Mouse (Mus musculus) embryo, embryonic 10.5 days (tissue): ENCODE measurements around the gene Arhgef1.
"Not testable (repeated sequence)": the region's sequence is repeated elsewhere in the genome, so short reads cannot be mapped to it uniquely, and the experiment has no call there.

ENCODE experiments used
- DNase-seq: peaks from one replicate; pipeline ENCODE4 v3.0.0-alpha.2; 2015; ENCODE audit warnings: low spot score

The Arhgef1 gene

GRCm38 (mm10) chr7:24890281-24891216, 12.2 kb upstream of the Arhgef1 start:
- peak; percentile 92 for DNase-seq

GRCm38 (mm10) chr7:24891241-24892124, 11.2 kb upstream of the Arhgef1 start:
- no peak for DNase-seq

- DNase-seq, result no peak
Measured at GRCm38 (mm10) chr7:24892125-24892583, 10.6 kb upstream of the Arhgef1 start.

- DNase-seq, result not testable (repeated sequence)
Measured at GRCm38 (mm10) chr7:24895749-24896148, 7.0 kb upstream of the Arhgef1 start.

GRCm38 (mm10) chr7:24896269-24896668, 6.4 kb upstream of the Arhgef1 start:
- no peak for DNase-seq

- no peak for DNase-seq
Measured at GRCm38 (mm10) chr7:24897224-24897623, 5.5 kb upstream of the Arhgef1 start, which contains the start of gene Cd79a. Cd79a (plus strand) TSS chr7:24897381.

- DNase-seq, result no peak
Measured at GRCm38 (mm10) chr7:24897959-24898358, 4.8 kb upstream of the Arhgef1 start.

- no peak for DNase-seq
Measured at GRCm38 (mm10) chr7:24901114-24901513, 1.6 kb upstream of the Arhgef1 start.

- DNase-seq, result no peak
Measured at GRCm38 (mm10) chr7:24901842-24902241, 870 bp upstream of the Arhgef1 start.

GRCm38 (mm10) chr7:24902264-24902629, 465 bp upstream of the Arhgef1 start:
- DNase-seq, result peak; percentile 45

- DNase-seq, result no peak
Measured at GRCm38 (mm10) chr7:24903444-24903825, 723 bp downstream of the Arhgef1 start.

GRCm38 (mm10) chr7:24904070-24904483, 1.4 kb downstream of the Arhgef1 start:
- peak; percentile 98 for DNase-seq

- peak; percentile 87 for DNase-seq
Measured at GRCm38 (mm10) chr7:24904936-24905335, 2.2 kb downstream of the Arhgef1 start.

- DNase-seq, result no peak
Measured at GRCm38 (mm10) chr7:24906551-24906950, 3.8 kb downstream of the Arhgef1 start.

GRCm38 (mm10) chr7:24907211-24907748, 4.6 kb downstream of the Arhgef1 start:
- no peak for DNase-seq

- DNase-seq, result no peak
Measured at GRCm38 (mm10) chr7:24912480-24912879, 9.8 kb downstream of the Arhgef1 start.

- DNase-seq, result no peak
Measured at GRCm38 (mm10) chr7:24918763-24919323, 16.1 kb downstream of the Arhgef1 start.

GRCm38 (mm10) chr7:24919728-24920127, 17.0 kb downstream of the Arhgef1 start:
- no peak for DNase-seq

- no peak for DNase-seq
Measured at GRCm38 (mm10) chr7:24930475-24930874, 27.8 kb downstream of the Arhgef1 start.

GRCm38 (mm10) chr7:24931651-24932050, 28.9 kb downstream of the Arhgef1 start:
- no peak for DNase-seq

GRCm38 (mm10) chr7:24943641-24944040, 40.9 kb downstream of the Arhgef1 start:
- DNase-seq, result no peak
